Mouse (Mus musculus) gastrocnemius, postnatal 10 days (tissue): ENCODE measurements at regions not wholly inside any gene's neighbourhood (a gene's known extent, or its start where the extent isn't known, plus 50 kb on each side); places are given as distances from the start of the nearest gene placed in this dataset.
A peak's percentile ranks its signal among the peaks of the same experiment; 100 is the strongest.

ENCODE experiments used
- DNase-seq: peaks from one replicate; pipeline ENCODE4 v3.0.0; 2021; ENCODE audit warnings: mixed read lengths

GRCm38 (mm10) chr9:101807249-101807648 lies 54.4 kb upstream of the 9630041A04Rik start:
- no peak for DNase-seq

- no peak for DNase-seq
Measured at GRCm38 (mm10) chr9:101796718-101797117, 64.9 kb upstream of the 9630041A04Rik start.

GRCm38 (mm10) chr9:101796063-101796462 lies 65.6 kb upstream of the 9630041A04Rik start:
- DNase-seq: no peak

DNA sequence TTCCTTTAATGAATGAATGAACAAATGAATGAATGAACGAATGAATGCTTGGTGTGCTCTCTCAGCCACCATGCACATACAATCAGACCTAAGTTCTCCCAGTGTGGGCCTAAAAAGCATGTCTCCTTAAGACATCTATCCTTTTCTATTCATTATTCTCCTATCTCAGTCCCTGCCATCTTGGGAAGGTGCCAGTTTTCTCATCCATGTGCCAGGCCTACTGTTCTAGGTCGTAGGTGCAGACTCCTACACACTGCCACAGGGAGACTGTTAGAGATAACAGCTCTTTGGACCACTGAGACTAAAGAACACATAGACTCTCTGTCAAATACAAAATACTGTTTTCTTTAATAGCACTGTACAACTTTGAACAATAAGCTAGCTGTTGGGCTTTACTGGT lies 66.2 kb upstream of the 9630041A04Rik start:
- no peak for DNase-seq

- no peak for DNase-seq
Measured at GRCm38 (mm10) chr9:101790936-101791335, 70.7 kb upstream of the 9630041A04Rik start.

DNA sequence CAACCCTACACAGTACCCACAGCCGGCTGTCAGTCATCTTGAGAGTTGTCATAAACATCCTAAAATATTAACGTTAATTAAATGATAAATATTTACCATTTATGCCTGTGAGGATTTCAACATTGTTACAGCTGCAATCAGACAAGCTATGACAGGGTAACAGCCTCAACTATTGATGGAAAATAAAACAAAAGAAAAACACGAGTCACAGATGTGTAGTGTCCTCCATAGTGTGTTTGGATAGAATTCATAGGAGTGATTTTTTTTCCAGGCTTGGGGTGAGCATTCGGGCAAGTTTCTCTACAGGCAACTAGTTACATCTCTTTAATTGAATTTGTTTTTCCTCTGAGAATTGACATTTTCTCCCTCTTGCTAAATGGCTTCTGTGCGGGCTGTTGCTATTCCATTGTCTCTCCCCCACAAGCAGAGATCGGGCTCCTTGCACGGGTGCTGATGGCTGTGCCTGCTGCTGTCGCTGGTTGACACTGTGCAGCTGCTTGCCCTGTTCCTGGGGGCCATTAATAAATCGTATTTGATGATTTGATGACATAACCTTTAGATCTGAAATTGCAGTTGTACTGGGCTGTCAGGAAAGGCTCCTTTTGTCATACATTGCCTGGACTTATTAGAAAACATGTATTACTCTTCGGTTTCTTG lies 120.6 kb upstream of the 9630041A04Rik start:
- no peak for DNase-seq

- no peak for DNase-seq
Measured at GRCm38 (mm10) chr9:101739322-101739721, 122.3 kb upstream of the 9630041A04Rik start.

DNA sequence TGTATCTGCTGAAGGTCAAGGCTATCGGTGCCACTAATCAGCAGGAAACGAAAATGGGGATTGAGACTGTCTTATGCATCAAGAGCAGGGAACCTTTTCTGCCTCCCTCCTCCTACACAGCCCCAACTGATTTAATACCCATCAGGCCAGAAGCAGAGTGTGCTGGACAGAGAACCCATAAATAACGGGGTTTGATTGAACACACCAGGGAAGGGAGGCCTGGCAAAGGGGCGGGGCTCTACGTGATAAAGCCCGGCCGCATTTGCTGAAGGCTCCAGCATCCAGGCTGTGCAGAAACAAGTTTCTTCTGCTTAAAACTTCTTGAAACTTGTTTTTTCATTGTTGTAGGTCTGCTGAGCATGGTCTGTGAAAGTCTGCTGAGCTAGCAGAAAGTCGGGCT lies 127.4 kb upstream of the 9630041A04Rik start:
- no peak for DNase-seq

DNA sequence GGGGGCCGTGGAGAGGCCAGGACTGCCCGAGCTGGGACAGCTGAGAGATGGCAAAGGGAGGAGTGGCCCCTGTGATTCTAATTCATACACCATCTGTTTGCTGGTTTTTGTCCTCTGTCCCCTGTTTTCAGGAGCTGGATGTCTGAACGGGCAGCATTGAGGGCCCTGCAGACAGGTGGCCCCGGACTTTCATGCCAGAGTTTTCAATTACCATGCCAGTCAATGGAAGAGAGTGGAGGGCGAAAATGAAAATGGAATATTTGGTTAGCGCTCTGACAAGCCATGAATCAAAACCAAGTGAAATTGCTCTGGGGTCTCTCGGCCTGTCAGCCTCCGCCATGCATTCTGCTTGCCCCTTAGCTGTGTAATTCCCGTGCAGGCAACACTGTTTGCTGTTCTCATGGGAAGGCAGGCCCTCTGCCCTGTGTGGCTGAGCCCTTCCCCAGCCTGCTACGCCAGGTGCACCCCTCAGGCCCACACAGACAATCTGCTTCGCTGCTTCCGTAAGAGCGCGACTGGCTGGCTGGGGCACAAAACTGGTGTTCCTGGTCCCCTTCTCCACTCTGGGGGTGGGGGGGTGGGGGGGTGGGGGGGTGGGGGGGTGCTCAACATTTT lies 127.9 kb upstream of the 9630041A04Rik start:
- no peak for DNase-seq

DNA sequence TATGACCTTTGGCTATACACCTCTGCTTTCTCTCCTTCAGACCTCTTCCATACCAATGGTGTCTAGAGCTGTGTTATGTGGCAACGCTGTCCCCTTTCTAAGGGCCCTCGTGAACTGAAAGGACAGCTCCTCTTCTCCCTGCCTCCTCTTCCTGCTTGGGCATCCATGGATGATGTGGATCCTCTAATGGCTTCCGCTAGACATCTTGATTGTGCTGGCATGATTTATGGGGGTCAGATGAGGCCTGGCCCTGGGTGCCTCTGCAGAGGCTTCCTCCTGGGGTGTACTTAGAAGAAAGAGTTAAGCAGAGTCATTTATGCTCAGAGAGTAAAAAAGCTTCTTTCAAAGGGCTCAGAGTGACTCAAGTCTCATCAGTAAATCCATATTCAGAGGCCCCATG lies 131.5 kb upstream of the 9630041A04Rik start:
- DNase-seq: no peak

DNA sequence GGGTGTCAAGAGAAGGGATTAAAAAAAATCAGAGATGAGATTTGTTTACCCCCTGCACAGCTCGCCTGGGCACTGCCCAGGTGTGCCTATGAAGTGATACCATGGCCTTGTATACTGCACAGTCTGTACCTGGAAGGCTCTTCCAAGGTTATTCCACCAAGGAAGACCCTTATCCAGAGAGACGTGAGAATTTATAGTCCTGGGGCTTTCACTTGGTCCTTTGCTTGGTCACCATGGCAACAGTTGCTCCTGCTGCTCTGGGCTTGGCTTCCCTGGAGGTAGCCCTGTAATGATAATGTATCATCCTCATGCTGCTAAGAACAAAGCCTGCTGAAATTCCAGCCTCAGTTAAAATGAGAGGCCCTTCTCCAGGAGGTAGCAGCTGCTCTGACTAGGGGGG lies 143.7 kb upstream of the 9630041A04Rik start:
- no peak for DNase-seq

- DNase-seq: no peak
Measured at GRCm38 (mm10) chr9:101716326-101716725, 145.3 kb upstream of the 9630041A04Rik start.

DNA sequence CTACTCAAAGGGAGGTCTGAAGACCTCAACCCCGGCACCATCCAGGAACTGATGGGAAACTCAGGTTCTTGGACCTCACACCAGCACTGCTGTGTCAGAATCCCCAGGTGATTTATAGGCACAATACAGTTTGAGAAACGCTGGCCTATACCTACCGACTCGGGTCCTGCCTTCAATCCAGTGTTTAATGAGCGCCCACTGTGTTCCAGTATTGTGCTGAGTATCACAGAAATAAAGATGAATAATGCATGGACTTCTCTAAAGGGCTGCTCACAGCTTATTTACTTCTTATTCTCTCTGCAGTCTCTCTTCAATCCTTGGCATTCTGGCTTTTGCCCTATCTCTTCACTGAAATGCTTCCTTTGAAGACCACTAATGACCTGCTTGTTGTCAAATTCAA lies 146.8 kb upstream of the 9630041A04Rik start:
- DNase-seq: no peak

DNA sequence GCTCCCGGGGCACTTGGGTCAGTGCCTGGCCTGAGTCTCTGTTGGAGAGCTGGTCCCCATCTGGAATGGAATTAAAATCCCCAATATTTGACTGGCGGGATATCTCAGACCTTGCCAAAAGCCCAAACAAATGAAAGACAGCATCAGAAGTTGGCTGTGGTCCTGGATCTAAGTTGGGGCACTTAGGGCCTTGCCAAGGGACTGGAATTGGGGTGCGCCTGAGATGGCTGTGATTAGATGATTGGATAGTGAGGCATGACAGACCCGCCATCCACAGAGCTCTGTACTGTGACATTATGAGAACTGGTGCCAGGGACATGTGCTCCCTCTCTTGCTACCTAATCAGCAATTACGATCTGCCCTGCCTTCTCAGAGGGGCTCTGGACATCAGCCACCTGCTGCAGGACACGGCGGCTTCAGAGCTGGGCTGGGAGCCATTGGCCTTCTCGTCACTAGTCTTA lies 151.0 kb upstream of the 9630041A04Rik start:
- no peak for DNase-seq

DNA sequence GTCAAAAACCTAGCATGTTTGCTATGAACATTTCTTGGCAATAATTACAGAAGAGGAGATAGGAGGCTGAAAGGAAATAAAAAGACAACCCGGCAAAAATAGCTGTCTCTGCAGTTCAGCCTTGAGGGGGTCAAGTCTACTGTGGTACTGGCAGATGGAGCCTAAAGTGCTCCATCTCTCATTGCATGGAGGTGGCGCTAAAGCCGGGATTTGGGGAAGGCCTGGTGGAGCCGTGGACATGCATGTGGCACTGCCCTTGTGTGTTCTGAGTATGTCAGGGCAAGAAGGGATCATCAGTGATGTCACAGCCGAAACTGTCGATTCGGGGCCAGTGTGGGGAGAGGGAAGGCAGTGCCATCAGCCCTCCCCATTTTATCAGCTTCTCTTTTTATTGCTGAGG lies 161.3 kb upstream of the 9630041A04Rik start:
- DNase-seq: no peak

DNA sequence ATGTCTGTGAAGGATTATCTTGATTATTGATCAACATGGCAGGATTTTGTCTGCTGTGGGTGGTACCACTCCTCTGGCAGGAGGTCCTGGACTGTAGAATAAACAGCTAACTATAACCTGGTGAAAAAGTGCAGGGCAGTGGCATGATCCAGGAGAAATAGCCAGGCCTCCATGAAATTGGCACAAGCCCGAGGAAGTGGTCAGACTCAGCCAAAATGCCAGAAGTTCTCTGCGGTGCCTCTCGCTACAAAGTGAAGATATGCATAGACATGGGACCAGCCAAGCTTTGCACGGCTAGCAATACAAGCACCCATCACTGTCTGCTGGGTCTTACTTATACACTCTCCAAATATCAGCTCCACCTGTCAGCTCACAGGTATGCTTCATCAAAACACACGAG lies 167.6 kb upstream of the 9630041A04Rik start:
- DNase-seq: no peak

- DNase-seq: no peak
Measured at GRCm38 (mm10) chr9:101691336-101691735, 170.3 kb upstream of the 9630041A04Rik start.

GRCm38 (mm10) chr9:101690916-101691315 lies 170.7 kb upstream of the 9630041A04Rik start:
- DNase-seq: no peak

DNA sequence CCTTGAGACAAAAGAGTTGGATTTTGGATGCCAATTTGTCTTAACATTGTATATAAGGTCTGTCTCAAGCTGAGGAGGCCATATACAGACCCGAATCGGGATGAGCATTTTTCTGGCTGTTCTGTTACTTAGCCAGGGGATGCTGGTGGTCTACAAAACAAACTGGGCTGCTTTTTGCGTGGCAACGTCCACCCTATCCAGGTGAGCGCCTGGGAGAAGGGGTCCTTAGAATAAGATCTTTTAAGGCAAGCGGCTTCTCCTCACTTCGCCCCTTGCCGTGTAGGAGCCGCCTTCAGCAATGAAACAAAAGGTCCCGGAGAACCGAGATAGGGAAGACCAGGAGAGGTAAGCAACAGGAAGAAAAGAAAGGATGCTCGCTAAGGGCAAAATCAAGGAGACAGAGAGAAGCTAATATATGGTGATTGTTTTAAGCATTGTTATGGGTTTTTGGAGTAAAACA lies 171.2 kb upstream of the 9630041A04Rik start:
- no peak for DNase-seq

DNA sequence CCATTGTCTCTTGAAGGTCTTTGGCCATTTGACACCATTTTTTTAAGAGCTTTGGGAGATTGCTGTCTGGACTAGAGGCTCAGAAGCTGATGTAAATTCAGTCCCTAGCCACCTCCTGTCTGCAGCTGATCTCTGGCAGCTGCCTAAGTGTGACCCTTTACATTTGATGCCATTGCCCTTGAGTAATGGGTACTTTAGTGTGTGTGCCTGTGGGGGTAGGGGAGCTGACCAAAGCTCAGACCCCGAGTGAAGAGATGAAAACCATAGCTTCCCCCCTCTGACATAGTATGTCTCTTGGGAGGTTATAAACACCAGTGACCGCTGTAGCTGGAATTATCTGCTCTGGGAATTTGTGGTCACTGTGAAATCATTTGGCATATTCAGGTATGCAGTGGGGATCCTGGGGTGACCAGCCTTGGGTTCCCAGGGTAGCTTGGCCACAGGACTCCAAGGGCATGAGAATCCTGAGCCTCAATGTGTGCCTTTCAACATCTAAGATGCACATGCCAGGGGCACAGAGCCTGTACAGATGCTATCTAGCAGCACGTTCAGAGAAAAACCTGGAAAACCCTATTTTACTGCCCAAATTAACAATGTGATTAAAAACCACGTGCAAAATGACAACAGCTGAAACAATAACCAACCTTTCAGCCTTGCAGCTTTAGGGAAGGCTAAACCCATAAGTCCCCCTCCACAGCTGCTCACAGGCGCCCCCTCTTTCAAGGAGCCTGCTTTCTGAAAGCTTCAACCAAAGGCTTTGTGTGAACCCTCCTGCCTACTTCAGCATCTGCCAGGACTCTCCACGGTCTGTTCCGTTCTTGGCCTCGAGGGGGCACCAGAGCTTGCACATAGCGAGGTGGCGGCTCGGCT lies 171.9 kb upstream of the 9630041A04Rik start:
- peak; percentile 89 for DNase-seq

DNA sequence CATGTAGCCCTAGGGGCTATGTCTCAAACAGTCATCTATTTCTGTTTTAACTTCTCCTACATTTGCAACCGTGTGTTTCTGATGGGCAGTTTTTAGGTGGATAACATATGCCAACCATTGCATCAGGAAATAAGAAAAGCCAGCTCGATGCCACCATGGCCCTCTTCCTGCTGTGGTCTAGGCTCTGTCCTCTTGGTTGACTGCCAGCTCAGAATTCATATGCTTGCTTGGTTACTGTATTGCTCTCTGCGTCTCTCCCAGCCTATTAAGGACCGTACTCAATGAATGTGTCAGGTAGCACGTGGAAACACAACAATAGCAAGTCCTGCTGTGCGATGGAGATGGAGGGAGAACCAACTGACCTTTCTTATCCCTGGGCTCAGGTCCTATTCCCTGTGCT lies 174.4 kb upstream of the 9630041A04Rik start:
- no peak for DNase-seq

DNA sequence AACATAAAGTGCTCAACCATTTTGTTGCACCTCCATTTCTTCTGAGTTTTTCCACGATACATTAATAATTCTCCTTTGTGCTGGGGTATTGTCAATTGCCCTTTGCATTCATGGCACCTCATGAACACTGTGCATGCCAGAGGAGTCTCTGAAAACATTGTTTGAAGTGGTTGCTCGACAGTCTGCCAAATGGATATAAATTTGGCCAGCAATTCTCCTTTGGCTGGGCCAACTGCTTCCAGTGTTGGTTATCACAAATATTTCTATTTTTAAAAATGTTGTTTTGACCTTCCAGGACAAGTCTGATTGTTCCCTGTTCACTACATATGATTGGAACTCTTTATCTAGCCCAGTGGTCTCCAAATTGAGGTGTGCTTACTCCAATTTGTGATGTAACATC lies 184.1 kb upstream of the 9630041A04Rik start:
- no peak for DNase-seq

DNA sequence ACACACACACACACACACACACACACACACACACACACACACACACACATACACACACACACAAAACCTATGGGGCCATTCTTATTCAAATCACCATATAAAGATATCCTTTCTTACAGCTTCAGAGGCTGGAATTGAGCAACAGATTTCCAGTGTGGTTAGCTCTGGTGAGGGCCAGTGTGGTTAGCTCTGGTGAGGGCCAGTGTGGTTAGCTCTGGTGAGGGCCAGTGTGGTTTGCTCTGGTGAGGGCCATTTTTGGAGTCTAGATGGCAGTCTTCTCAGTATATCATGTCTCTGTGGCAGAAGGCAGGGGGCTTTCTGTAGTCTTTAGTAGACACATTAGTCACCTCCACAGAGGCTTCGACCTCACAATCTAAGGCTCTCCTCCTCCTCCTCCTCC lies 191.5 kb upstream of the 9630041A04Rik start:
- DNase-seq: no peak
